Mouse (Mus musculus): ENCODE results near the gene Ppp3ca. TPM values are rescaled to one million over a fixed set of nuclear protein-coding genes. Genes with fewer than 3 reads are reported as not detected.

Gene Ppp3ca
- polyA plus RNA-seq, 1 experiment from 2014 or later: 127 TPM

GRCm38 (mm10) chr3:136736773-136737298 lies 66.9 kb downstream of the Ppp3ca start:
- Histone ChIP-seq H3K27me3 (no peaks in the 10 kb centered on the region), H3K9ac (no peak overlapping the region), H3K9me3 (replicated peaks) (no peaks in the 10 kb centered on the region), H3K4me1 (peaks cover 6% of the 10 kb centered on the region; the same call in 1 of the 2 replicates), H3K4me2 (replicated peaks) (no peak overlapping the region), H3K36me3 (no peaks in the 10 kb centered on the region), H3K27ac (no peak overlapping the region), H3K4me3 (no peak overlapping the region)
- WGBS: 78% methylated on average over 7 of the region's 7 CpGs
- ATAC-seq (ENCODE audit: low FRiP score): no peak

GRCm38 (mm10) chr3:136738474-136738873 lies 68.5 kb downstream of the Ppp3ca start:
- Histone ChIP-seq H3K27me3 (no peaks in the 10 kb centered on the region), H3K4me1 (peaks cover 6% of the 10 kb centered on the region; the same call in 1 of the 2 replicates), H3K4me2 (replicated peaks) (no peak overlapping the region), H3K9me3 (replicated peaks) (no peaks in the 10 kb centered on the region), H3K4me3 (no peak overlapping the region), H3K36me3 (no peaks in the 10 kb centered on the region), H3K27ac (no peak overlapping the region), H3K9ac (no peak overlapping the region)
- ATAC-seq (ENCODE audit: low FRiP score): no peak
- 83% methylated on average over 1 of the region's 1 CpGs for WGBS

GRCm38 (mm10) chr3:136738914-136739313 lies 69.0 kb downstream of the Ppp3ca start:
- no peak for ATAC-seq (ENCODE audit: low FRiP score)
- peaks cover 7% of the 10 kb centered on the region for H3K4me1 ChIP-seq
- H3K9ac ChIP-seq: no peak overlapping the region
- 82% methylated on average over 5 of the region's 5 CpGs for WGBS
- no peak overlapping the region for H3K4me2 ChIP-seq (replicated peaks)
- no peak overlapping the region for H3K4me3 ChIP-seq
- no peaks in the 10 kb centered on the region for H3K36me3 ChIP-seq
- H3K27me3 ChIP-seq: no peaks in the 10 kb centered on the region
- no peak overlapping the region for H3K27ac ChIP-seq
- no peaks in the 10 kb centered on the region for H3K9me3 ChIP-seq (replicated peaks)

GRCm38 (mm10) chr3:136741659-136742058 lies 71.7 kb downstream of the Ppp3ca start:
- no peak for ATAC-seq (ENCODE audit: low FRiP score)

GRCm38 (mm10) chr3:136742258-136743057 lies 72.5 kb downstream of the Ppp3ca start:
- no peak overlapping the region for H3K4me2 ChIP-seq (replicated peaks)
- peaks cover 9% of the 10 kb centered on the region for H3K4me1 ChIP-seq
- no peak overlapping the region for H3K4me3 ChIP-seq
- H3K36me3 ChIP-seq: no peaks in the 10 kb centered on the region
- H3K27me3 ChIP-seq: no peaks in the 10 kb centered on the region
- no peaks in the 10 kb centered on the region for H3K9me3 ChIP-seq (replicated peaks)
- ATAC-seq (ENCODE audit: low FRiP score): no peak
- H3K9ac ChIP-seq: no peak overlapping the region
- WGBS: 85% methylated on average over 9 of the region's 9 CpGs
- H3K27ac ChIP-seq: no peak overlapping the region

More at GRCm38 (mm10) chr3:136741659-136742058, 71.7 kb downstream of the Ppp3ca start:
- 71% methylated on average over 5 of the region's 5 CpGs for WGBS
- Histone ChIP-seq H3K36me3 (no peaks in the 10 kb centered on the region), H3K9ac (no peak overlapping the region), H3K4me2 (replicated peaks) (no peak overlapping the region), H3K4me1 (peaks cover 9% of the 10 kb centered on the region), H3K9me3 (replicated peaks) (no peaks in the 10 kb centered on the region), H3K4me3 (no peak overlapping the region), H3K27ac (no peak overlapping the region), H3K27me3 (no peaks in the 10 kb centered on the region)

GRCm38 (mm10) chr3:136744295-136744897 lies 74.5 kb downstream of the Ppp3ca start:
- H3K9ac ChIP-seq: no peak overlapping the region
- no peak for ATAC-seq (ENCODE audit: low FRiP score)
- no peak overlapping the region for H3K27ac ChIP-seq
- no peaks in the 10 kb centered on the region for H3K27me3 ChIP-seq
- H3K9me3 ChIP-seq (replicated peaks): no peaks in the 10 kb centered on the region
- no peak overlapping the region for H3K4me2 ChIP-seq (replicated peaks)
- peaks cover 9% of the 10 kb centered on the region for H3K4me1 ChIP-seq
- 73% methylated on average over 10 of the region's 10 CpGs for WGBS
- H3K4me3 ChIP-seq: no peak overlapping the region
- H3K36me3 ChIP-seq: no peaks in the 10 kb centered on the region

GRCm38 (mm10) chr3:136745456-136745855 lies 75.5 kb downstream of the Ppp3ca start:
- no peak for ATAC-seq (ENCODE audit: low FRiP score)
- H3K9me3 ChIP-seq (replicated peaks): no peaks in the 10 kb centered on the region

GRCm38 (mm10) chr3:136748761-136749476 lies 79.0 kb downstream of the Ppp3ca start:
- ATAC-seq (ENCODE audit: low FRiP score): no peak
- Histone ChIP-seq H3K27me3 (no peaks in the 10 kb centered on the region), H3K9me3 (replicated peaks) (no peaks in the 10 kb centered on the region), H3K9ac (no peak overlapping the region), H3K27ac (no peak overlapping the region), H3K4me2 (replicated peaks) (no peak overlapping the region), H3K36me3 (no peaks in the 10 kb centered on the region), H3K4me3 (no peak overlapping the region), H3K4me1 (peaks cover 15% of the 10 kb centered on the region)
- 67% methylated on average over 6 of the region's 6 CpGs for WGBS

More at GRCm38 (mm10) chr3:136745456-136745855, 75.5 kb downstream of the Ppp3ca start:
- Histone ChIP-seq H3K4me2 (replicated peaks) (no peak overlapping the region), H3K27ac (no peak overlapping the region), H3K4me3 (no peak overlapping the region), H3K36me3 (no peaks in the 10 kb centered on the region), H3K9ac (no peak overlapping the region), H3K27me3 (no peaks in the 10 kb centered on the region), H3K4me1 (peaks cover 12% of the 10 kb centered on the region)
- 88% methylated on average over 7 of the region's 7 CpGs for WGBS

GRCm38 (mm10) chr3:136749477-136749797 lies 79.5 kb downstream of the Ppp3ca start:
- Histone ChIP-seq H3K27ac (no peak overlapping the region), H3K36me3 (no peaks in the 10 kb centered on the region), H3K27me3 (no peaks in the 10 kb centered on the region), H3K4me3 (no peak overlapping the region), H3K4me1 (peaks cover 9% of the 10 kb centered on the region), H3K9ac (no peak overlapping the region), H3K9me3 (replicated peaks) (no peaks in the 10 kb centered on the region), H3K4me2 (replicated peaks) (no peak overlapping the region)
- no peak for ATAC-seq (ENCODE audit: low FRiP score)

- WGBS: 18% methylated on average over 2 of the region's 2 CpGs
- ATAC-seq (ENCODE audit: low FRiP score): no peak
- H3K27me3 ChIP-seq: no peaks in the 10 kb centered on the region
Measured at GRCm38 (mm10) chr3:136749951-136750350, 80.0 kb downstream of the Ppp3ca start.

GRCm38 (mm10) chr3:136752126-136752716 lies 82.3 kb downstream of the Ppp3ca start:
- Histone ChIP-seq H3K4me1 (peaks cover 10% of the 10 kb centered on the region), H3K27ac (no peak overlapping the region), H3K27me3 (no peaks in the 10 kb centered on the region), H3K4me3 (no peak overlapping the region), H3K9me3 (replicated peaks) (no peaks in the 10 kb centered on the region), H3K36me3 (no peaks in the 10 kb centered on the region), H3K9ac (no peak overlapping the region), H3K4me2 (replicated peaks) (no peak overlapping the region)
- peak; percentile 32; the same call in 1 of the 2 replicates for ATAC-seq (ENCODE audit: low FRiP score)
- WGBS: 37% methylated on average over 5 of the region's 5 CpGs

More at GRCm38 (mm10) chr3:136749951-136750350, 80.0 kb downstream of the Ppp3ca start:
- H3K4me1 ChIP-seq: peaks cover 10% of the 10 kb centered on the region
- no peaks in the 10 kb centered on the region for H3K36me3 ChIP-seq
- no peaks in the 10 kb centered on the region for H3K9me3 ChIP-seq (replicated peaks)
- no peak overlapping the region for H3K4me3 ChIP-seq
- H3K4me2 ChIP-seq (replicated peaks): no peak overlapping the region
- H3K9ac ChIP-seq: no peak overlapping the region
- no peak overlapping the region for H3K27ac ChIP-seq

- no peak for ATAC-seq (ENCODE audit: low FRiP score)
- WGBS: 86% methylated on average over 6 of the region's 6 CpGs
- H3K27ac ChIP-seq: no peak overlapping the region
- peaks cover 11% of the 10 kb centered on the region for H3K4me1 ChIP-seq
- H3K4me3 ChIP-seq: no peak overlapping the region
- H3K9me3 ChIP-seq (replicated peaks): no peaks in the 10 kb centered on the region
- no peak overlapping the region for H3K4me2 ChIP-seq (replicated peaks)
- H3K36me3 ChIP-seq: no peaks in the 10 kb centered on the region
- no peaks in the 10 kb centered on the region for H3K27me3 ChIP-seq
- H3K9ac ChIP-seq: no peak overlapping the region
Measured at GRCm38 (mm10) chr3:136756137-136756536, 86.2 kb downstream of the Ppp3ca start.
